Mouse (Mus musculus) forebrain, embryonic 10.5 days (tissue): Measurements from ENCODE around the gene Erg. TPM values are rescaled to one million over a fixed set of nuclear protein-coding genes. Genes with fewer than 3 reads are reported as not detected.

ENCODE experiments used
- DNase-seq: peaks from one replicate; pipeline ENCODE4 v3.0.0-alpha.2; 2017; ENCODE audit warnings: low spot score; ENCODE audit errors: extremely low spot score
- H3K27ac ChIP-seq: fragments of 300-500 bp; sonication (generic); 2 replicates; pipeline ENCODE4 v1.5.1; 2016; ENCODE audit warnings: mild to moderate bottlenecking
- H3K27me3 ChIP-seq: fragments of 300-500 bp; sonication (generic); 2 replicates; pipeline ENCODE4 v1.6.1; 2016; ENCODE audit warnings: mild to moderate bottlenecking; ENCODE audit not compliant: poor library complexity, severe bottlenecking
- H3K36me3 ChIP-seq: fragments of 300-500 bp; sonication (generic); replicated peaks from 2 replicates; pipeline ENCODE4 v1.6.1; 2016; ENCODE audit warnings: mild to moderate bottlenecking, moderate library complexity
- H3K4me1 ChIP-seq: fragments of 300-500 bp; sonication (generic); 2 replicates; pipeline ENCODE4 v1.6.1; 2016
- H3K4me3 ChIP-seq: fragments of 300-500 bp; sonication (generic); 2 replicates; pipeline ENCODE4 v1.5.1; 2016; ENCODE audit warnings: mild to moderate bottlenecking, moderate library complexity
- H3K9me3 ChIP-seq: fragments of 300-500 bp; sonication (generic); 2 replicates; pipeline ENCODE4 v1.6.1; 2016; ENCODE audit warnings: mild to moderate bottlenecking, moderate library complexity
- WGBS: fragments of 180-500 bp; shearing (Covaris S2); methylation state at CpG from one replicate; pipeline ENCODE4 v1.1.7; 2016; 5-methylcytosine and 5-hydroxymethylcytosine counted together
- polyA plus RNA-seq: library from polyadenylated mRNA; unstranded; fragments of >200 nt; fragmentation: Nextera tagmentation; extraction: Ambion mirVana; gene quantifications from 2 replicates; pipeline ENCODE4 v1.2.1, GENCODE M21; 2016

The Erg gene
- polyA plus RNA-seq, 1 experiment from 2014 or later = 1.9 TPM

DNA sequence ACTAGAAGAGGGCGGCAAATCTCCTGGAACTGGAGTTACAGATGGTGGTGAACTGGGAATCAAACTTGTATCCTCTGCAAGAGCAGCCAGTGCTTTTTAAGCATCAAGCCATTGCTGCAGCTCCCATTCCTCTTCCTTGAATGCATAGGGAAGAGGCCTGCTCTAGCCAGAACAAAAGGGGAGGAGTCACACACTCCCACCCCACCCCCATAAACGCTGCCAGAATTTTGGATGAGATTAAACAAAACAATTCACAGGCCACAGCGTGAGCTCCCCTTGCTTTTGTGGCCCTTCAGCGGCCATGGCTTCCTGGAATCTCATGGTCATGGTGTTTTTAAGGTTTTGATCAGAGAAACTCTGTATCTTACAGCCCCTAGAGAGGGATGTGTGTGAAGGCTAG, 15.4 kb upstream of the Erg start:
- peak overlapping the region; percentile 75 for H3K27ac ChIP-seq
- no peak overlapping the region for H3K4me3 ChIP-seq
- H3K4me1 ChIP-seq = peaks cover 24% of the 10 kb centered on the region
- H3K36me3 ChIP-seq = no peaks in the 10 kb centered on the region
- no peaks in the 10 kb centered on the region for H3K27me3 ChIP-seq
- no peaks in the 10 kb centered on the region for H3K9me3 ChIP-seq
- WGBS = 24% methylated on average over 4 of the region's 4 CpGs
- peak; percentile 28 for DNase-seq

DNA sequence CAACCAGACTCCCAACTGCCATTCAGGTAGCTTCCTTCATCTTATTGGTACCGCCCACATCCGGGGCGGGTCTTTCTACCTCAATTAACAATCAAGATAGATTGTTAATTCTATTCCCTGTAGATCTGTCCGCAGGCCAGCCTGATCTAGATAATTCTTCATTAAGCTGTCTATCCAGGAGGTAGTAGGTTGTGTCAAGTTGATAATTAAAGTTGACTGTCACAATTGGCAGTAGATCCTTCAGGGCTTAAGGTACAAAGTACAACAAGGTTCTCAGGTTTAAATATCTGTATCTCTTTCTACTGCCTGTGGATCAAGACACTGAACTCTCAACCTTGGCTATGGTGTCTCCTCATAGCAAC, 14.8 kb upstream of the Erg start:
- DNase-seq = no peak
- H3K4me3 ChIP-seq = no peak overlapping the region
- peaks cover 24% of the 10 kb centered on the region for H3K4me1 ChIP-seq
- H3K27ac ChIP-seq = 0 out of 2 replicates have a peak overlapping the region, but pooled peaks have one; percentile 35
- no peaks in the 10 kb centered on the region for H3K9me3 ChIP-seq
- 83% methylated on average over 4 of the region's 4 CpGs for WGBS
- H3K36me3 ChIP-seq = no peaks in the 10 kb centered on the region
- no peaks in the 10 kb centered on the region for H3K27me3 ChIP-seq

DNA sequence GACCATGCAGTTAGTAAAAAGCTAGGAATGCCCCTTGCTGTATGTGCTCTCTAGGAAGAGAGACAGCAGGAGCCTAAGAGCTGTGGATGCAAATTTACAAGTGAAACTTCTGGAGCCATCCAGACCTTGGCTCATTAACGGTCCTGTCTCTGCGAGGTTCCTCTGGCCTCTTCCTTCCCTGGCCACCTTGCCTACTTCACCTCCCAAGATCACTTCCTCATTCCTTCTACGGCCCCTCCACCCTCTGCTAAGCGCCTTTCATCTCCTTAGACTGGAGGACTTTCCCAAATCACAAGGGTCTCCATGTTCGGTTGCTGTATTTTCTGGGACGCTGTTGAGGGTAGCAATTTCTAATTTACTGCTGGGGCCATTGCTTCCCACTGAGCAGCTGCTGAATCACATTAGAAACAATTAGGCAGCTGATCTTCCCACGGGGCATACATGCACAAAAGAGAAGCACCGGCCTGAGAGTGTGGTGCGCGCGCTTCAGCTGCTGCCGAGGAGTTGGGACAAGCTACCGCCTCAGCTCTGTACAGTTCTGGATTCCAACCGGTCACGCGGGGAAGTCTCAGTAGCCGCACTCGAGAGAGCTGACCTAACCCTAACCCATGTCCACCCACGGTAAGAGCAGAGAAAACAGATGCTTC, 14.3 kb upstream of the Erg start:
- Histone ChIP-seq H3K9me3 (no peaks in the 10 kb centered on the region), H3K4me1 (peaks cover 24% of the 10 kb centered on the region), H3K27me3 (no peaks in the 10 kb centered on the region), H3K27ac (0 out of 2 replicates have a peak overlapping the region, but pooled peaks have one; percentile 35), H3K36me3 (no peaks in the 10 kb centered on the region), H3K4me3 (no peak overlapping the region)
- no peak for DNase-seq
- 80% methylated on average over 19 of the region's 19 CpGs for WGBS

DNA sequence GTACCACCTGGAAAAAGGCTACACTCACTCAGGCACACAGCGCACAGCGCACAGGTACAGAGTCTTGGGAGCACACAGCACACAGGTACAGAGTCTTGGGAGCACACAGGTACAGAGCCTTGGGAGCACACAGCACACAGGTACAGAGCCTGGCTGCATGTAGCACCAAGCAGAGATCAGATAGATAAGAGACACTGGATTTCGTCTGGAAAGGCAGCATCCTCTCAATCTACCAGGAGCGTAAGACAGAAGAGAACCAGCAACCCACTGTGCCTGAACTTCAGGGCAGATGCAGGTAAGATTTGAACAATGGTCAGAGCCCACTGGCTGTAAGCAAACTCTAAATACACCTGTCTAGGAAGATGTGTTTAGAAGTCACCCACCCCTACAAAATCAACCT, 12.5 kb upstream of the Erg start:
- H3K9me3 ChIP-seq = no peaks in the 10 kb centered on the region
- WGBS = 91% methylated on average over 4 of the region's 4 CpGs
- no peaks in the 10 kb centered on the region for H3K27me3 ChIP-seq
- no peaks in the 10 kb centered on the region for H3K36me3 ChIP-seq
- H3K4me1 ChIP-seq = peaks cover 24% of the 10 kb centered on the region
- DNase-seq = no peak
- no peak overlapping the region for H3K27ac ChIP-seq
- no peak overlapping the region for H3K4me3 ChIP-seq

DNA sequence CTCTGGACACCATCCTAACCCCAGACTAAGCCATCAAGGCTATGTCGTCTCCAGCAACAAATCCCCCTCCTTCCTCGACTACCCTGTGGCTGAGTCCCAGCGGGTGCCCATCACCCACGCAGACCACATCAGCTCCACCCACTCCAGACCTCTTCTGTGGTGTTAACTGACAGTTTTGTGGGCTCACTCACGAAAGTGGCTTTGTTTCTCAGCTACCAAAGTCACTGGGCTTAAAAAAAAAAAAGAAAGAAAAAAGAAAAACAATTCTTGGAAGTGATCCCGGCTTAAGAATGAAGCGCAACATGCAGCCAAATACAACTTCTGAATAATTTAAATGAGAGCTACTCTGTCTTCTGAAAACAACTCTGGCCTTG, 11.2 kb upstream of the Erg start:
- no peak for DNase-seq
- Histone ChIP-seq H3K4me3 (no peak overlapping the region), H3K9me3 (no peaks in the 10 kb centered on the region), H3K4me1 (peaks cover 22% of the 10 kb centered on the region), H3K27ac (no peak overlapping the region), H3K36me3 (no peaks in the 10 kb centered on the region), H3K27me3 (no peaks in the 10 kb centered on the region)
- WGBS = 78% methylated on average over 7 of the region's 7 CpGs

DNA sequence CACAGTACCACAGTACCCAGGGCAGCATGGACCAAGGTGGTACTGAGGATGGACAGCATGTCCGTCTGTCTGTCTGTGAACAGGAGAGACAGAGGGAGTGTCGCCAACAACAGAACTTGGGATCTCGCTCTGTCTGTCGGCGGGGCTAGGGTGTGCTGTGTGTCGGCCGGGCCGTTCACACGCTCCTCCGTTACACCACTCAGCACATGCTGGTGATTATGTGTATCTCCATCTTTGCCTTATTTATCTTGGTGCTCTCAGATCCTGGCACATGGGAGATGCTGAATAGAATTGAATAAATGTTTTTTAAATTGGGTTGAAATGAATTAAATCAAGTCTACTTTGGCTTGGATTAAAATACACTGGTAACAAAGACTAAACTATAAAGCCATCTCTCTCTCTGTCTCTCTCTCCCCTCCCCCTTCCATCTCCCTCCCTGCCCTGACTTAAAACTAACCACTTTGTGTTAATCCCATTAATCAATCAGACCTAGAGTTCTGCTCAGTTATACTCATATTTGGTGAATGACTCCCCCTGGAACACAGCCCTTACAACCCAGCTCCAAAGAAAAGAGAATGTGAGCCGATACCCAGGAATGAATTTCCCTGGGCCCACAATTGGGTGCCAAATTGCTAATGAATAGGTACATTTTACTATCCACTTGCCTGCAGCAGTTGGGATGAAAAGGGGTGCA, 10.6 kb upstream of the Erg start:
- DNase-seq = no peak
- H3K4me1 ChIP-seq = peaks cover 16% of the 10 kb centered on the region
- H3K4me3 ChIP-seq = no peak overlapping the region
- no peaks in the 10 kb centered on the region for H3K36me3 ChIP-seq
- H3K9me3 ChIP-seq = no peaks in the 10 kb centered on the region
- no peaks in the 10 kb centered on the region for H3K27me3 ChIP-seq
- H3K27ac ChIP-seq = no peak overlapping the region
- 95% methylated on average over 11 of the region's 11 CpGs for WGBS

DNA sequence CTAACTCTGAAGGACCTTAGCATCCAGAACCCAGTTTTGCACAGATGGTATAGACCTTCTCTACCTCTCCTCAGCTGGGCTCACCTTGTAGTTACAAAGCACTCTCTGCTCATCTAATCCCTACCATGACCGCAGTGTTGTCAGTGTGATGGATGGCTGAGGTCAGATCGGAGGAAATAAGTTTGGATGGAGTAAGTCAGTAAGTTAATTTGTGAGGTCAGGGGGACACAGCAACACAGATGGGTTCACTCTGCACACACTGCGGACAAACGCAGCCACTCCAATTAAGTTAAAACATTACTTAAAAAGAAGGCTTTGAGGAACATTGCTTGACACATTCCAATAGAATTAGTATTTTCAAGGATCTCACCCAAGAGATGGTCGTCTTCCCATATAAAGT, 2.5 kb upstream of the Erg start:
- DNase-seq = no peak
- H3K4me1 ChIP-seq = peaks cover 24% of the 10 kb centered on the region
- no peaks in the 10 kb centered on the region for H3K36me3 ChIP-seq
- WGBS = 62% methylated on average over 5 of the region's 5 CpGs
- H3K9me3 ChIP-seq = no peaks in the 10 kb centered on the region
- no peak overlapping the region for H3K4me3 ChIP-seq
- no peak overlapping the region for H3K27ac ChIP-seq
- peaks cover 48% of the 10 kb centered on the region for H3K27me3 ChIP-seq

DNA sequence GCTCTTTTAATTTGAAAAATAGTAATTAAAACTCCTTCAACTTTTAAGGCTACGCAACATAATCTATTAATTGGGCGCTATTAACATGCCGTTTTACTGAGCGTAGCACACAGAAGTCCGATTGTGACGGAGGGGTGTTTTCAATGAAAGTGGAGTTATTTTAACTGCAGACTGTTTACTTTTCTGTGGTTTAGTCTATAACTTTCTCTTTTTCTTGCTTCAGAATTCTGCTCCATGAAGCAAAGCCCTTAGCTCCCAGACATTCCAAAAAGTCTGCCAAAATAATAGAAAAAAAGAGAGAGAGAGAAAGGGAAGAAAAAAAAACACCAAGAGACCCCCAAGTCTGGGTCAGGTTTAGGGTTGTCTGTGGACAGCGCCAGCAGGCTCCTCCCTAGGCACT, 333 bp upstream of the Erg start:
- Histone ChIP-seq H3K4me3 (peak overlapping the region; percentile 60), H3K4me1 (peaks cover 24% of the 10 kb centered on the region), H3K27ac (no peak overlapping the region), H3K9me3 (no peaks in the 10 kb centered on the region), H3K36me3 (no peaks in the 10 kb centered on the region), H3K27me3 (peaks cover 69% of the 10 kb centered on the region)
- DNase-seq = no peak
- 39% methylated on average over 7 of the region's 7 CpGs for WGBS

DNA sequence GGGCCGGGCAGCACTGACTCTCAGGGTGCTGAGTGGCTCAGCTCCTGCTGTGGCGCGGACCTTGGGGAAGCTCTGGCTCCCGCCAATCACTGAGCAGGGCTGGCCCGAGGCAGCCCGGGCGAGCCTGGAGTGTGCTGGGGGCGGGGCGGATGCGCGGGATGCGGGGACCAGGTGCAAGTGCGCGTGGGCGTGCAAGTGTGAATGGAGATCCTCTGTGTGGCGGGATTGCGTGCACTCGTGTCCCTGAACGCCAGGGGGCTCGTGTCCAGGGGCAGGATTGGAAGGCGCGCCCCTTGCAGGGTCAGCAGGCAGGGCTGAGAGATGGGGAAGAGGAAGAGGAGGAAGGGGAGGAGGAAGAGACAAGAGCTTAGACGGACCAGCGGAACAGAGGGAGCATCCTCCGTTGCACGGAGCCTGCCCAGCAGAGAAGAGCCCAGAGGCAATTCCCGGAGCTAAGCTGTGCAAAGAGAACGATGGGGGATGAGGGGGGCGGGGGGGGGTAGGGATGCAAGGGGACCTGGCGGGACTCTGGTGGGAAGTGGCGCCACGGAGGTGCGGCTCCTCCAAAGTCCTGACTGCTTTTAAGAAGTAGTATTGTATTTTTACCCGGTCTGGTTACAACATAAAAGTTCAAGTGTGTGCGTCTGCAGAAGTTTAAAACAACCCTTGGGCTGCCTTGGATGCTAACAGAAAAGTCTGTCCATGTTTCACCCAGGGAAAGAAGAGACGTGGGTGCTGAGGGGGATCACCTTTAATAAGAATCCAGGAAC, 667 bp downstream of the Erg start:
- peak; percentile 64 for DNase-seq
- H3K27me3 ChIP-seq = peaks cover 79% of the 10 kb centered on the region
- 1% methylated on average over 36 of the region's 36 CpGs for WGBS

DNA sequence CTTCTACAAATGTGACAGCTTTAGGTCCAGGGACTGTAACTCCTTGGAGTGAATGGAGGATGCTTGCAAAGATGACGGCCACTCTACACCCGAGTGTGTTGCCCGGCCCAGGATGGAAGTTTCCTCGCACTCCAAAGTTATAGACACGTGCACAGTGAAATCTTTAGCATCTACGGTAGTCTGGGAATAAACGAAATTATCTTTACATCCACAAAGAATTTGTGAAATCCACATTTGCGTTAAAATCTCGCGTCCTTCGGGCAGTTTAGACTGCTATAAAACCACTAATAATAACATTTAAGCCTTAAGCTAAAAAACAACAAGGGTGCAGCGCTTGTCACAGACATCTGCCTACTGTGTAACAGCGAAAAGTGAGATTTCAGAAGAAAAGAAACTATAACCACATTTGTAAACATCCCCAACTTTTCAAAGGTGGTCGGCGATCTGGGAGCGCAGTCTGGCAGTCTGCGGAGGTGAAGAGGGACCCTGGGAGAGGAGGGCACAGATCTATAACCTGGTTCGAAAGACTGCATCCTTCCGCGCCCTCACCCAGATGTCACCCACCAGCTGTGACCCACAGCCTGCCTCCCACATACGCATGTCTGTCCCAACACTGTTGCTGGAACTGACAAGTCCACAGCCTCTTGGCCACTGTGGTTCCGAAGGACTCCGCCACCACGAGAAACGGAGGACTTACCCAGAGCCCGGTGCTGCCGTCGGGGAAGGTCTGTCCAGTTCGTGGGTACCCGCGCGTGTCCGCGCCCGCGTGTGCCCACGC, 1.5 kb downstream of the Erg start:
- peaks cover 24% of the 10 kb centered on the region for H3K4me1 ChIP-seq
- no peaks in the 10 kb centered on the region for H3K36me3 ChIP-seq
- peak overlapping the region; percentile 22 for H3K27ac ChIP-seq
- WGBS = 15% methylated on average over 37 of the region's 37 CpGs
- no peak for DNase-seq
- H3K9me3 ChIP-seq = no peaks in the 10 kb centered on the region
- H3K4me3 ChIP-seq = peak overlapping the region; percentile 60
- H3K27me3 ChIP-seq = peaks cover 81% of the 10 kb centered on the region

More for the DNA sequence above, 667 bp downstream of the Erg start:
- H3K27ac ChIP-seq = peak overlapping the region; percentile 22
- H3K36me3 ChIP-seq = no peaks in the 10 kb centered on the region
- H3K4me3 ChIP-seq = peak overlapping the region; percentile 60
- peaks cover 24% of the 10 kb centered on the region for H3K4me1 ChIP-seq
- no peaks in the 10 kb centered on the region for H3K9me3 ChIP-seq

DNA sequence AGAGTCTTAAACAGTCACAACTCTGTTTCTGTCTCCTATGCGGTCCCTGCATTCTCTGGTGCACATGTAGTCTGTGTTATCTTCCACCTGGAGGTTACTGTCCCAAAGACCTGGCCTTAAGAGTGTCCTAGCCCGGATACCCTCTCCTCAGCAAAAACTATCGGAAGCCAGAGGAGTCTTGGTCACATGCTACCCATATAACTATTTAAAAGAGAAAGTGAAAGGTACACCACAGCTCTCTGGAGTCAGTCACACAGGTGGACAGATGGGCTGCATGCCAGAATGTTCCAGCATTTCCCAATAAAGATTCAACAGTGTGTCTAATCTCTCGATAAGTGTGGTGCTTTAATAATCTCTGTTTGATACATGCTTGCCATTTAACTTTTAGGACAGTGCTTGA, 7.1 kb downstream of the Erg start:
- Histone ChIP-seq H3K9me3 (no peaks in the 10 kb centered on the region), H3K36me3 (no peaks in the 10 kb centered on the region), H3K27me3 (peaks cover 37% of the 10 kb centered on the region), H3K4me1 (peaks cover 6% of the 10 kb centered on the region; the same call in 1 of the 2 replicates), H3K27ac (no peak overlapping the region), H3K4me3 (no peak overlapping the region)
- DNase-seq = no peak
- WGBS = 87% methylated on average over 4 of the region's 4 CpGs

DNA sequence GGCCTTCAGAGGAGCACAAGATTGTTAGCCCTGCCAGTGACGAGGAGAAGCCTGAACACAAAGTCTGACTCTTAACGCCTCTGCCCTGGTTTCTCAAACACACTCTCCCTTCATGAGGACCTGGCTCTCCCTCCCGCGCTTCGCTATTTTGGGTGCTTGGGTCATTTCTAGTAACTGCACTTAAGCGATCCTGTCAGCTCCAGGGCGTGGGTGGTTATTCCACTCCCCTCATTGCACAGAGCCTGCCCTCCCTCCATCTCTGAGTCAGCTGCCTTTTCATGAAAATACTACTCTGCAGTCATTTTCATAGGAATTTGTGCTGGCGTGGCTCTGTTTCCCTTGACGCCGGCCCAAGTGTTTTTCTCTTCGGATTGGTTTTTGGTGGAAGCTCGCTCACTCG, 13.2 kb downstream of the Erg start:
- Histone ChIP-seq H3K27ac (no peak overlapping the region), H3K9me3 (no peaks in the 10 kb centered on the region), H3K4me1 (peaks cover 6% of the 10 kb centered on the region; the same call in 1 of the 2 replicates), H3K36me3 (no peaks in the 10 kb centered on the region), H3K4me3 (no peak overlapping the region), H3K27me3 (no peaks in the 10 kb centered on the region)
- 87% methylated on average over 13 of the region's 13 CpGs for WGBS
- DNase-seq = no peak
